Mouse (Mus musculus): ENCODE data around the gene Rnf144a. TPM values are rescaled to one million over a fixed set of nuclear protein-coding genes. Genes with fewer than 3 reads are reported as not detected.
A peak's percentile ranks its signal among the peaks of the same experiment; 100 is the strongest.

Gene Rnf144a
- total RNA-seq, 1 experiment from 2014 or later: 199 TPM

DNA sequence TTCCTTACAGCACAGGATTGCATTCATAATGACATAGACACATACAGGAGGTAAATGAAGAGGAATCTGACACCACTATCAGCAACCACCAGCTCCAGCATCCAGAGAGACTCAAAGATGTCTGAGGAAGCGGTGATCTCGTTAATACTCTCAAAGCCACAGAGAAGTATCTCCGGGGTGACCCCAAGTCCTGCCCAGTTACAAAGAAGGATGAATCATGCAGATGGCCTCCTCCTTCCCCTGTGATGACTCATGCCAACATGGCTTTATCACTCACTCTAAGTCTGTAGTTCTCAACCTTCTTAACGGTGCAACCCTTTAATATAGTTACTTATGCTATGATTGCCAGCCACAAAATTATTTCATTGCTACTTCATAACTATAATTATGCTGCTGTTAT is 74.4 kb downstream of the Rnf144a start:
- ATAC-seq (ENCODE audit: extremely low read depth, insufficient number of reproducible peaks, low FRiP score, poor library complexity, severe bottlenecking): no peak

DNA sequence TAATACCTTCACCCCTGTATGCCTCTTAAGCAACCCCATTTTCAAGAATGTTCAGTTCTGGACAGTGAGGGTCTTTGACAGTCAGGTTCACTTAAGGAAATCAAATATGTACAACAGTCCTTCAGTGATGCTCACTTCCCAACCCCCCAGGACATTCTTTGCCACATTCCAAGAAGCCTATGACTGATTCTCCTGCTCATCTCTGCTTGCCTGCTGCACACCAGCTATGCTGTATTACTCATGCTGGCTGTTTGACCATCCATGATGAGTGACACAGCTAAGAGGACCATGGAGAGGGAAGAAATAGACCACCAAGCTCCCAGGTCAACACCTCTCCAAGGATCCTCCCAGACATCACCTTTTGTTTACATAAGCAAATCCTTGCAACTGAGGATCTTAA is 75.2 kb downstream of the Rnf144a start:
- ATAC-seq (ENCODE audit: extremely low read depth, insufficient number of reproducible peaks, low FRiP score, poor library complexity, severe bottlenecking): no peak

DNA sequence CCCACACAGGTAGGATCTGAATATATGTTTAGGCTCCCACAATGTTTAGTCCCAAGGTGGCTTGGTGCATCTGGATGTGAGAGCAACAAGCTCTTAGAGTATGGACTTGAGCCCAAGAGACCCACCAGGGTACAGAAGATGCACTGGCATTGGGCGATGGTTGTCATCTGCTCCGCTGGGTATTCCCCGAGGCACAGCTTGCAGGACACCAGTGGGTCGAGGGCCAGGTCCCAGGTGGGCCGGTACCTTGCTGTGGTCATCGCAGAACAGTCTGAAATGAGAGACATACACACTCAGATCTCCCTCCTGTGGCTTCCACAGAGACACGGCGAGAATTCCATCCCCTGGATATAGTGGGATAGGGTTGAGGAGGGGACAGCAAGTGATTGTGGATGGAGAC is 75.9 kb downstream of the Rnf144a start:
- no peak for ATAC-seq (ENCODE audit: extremely low read depth, insufficient number of reproducible peaks, low FRiP score, poor library complexity, severe bottlenecking)

DNA sequence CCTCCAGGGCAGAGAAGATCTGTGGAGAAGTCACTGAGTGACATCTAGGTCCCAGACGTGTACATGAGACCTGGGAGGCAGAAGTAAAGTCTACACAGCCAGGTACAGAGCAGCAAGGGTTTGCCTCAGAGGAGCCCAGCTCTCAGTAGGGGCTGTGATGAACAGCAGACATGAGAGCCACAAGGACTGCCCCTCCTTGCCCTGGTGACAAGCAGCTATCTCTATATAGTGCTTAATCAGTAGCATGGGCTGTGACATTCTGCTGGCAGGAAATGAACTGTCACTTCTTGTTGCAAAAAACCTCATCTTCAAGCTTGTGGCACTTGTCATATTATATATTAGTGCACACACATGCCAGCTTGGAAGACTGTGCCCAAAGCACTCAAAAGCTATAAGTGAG is 81.4 kb downstream of the Rnf144a start:
- no peak for ATAC-seq (ENCODE audit: extremely low read depth, insufficient number of reproducible peaks, low FRiP score, poor library complexity, severe bottlenecking)

DNA sequence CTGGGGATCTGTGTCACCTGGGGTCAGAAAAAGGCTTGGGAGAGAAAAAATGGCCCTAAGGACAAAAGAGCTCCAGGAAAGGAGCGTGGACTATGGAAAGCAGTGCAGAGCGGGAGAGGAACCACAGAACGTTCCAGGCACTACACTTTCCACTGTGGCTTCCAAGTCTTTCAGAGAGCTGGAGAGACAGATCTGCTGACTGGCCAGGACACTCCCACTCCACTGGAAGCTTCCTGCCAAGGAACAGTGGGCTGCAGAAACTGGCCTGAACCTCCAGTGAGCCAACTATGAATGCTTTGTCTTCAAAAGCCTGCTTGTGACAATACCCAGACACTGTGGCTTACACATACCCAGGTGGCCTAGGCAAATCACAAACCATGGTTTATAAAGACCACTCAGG is 84.0 kb downstream of the Rnf144a start:
- no peak for ATAC-seq (ENCODE audit: extremely low read depth, insufficient number of reproducible peaks, low FRiP score, poor library complexity, severe bottlenecking)

DNA sequence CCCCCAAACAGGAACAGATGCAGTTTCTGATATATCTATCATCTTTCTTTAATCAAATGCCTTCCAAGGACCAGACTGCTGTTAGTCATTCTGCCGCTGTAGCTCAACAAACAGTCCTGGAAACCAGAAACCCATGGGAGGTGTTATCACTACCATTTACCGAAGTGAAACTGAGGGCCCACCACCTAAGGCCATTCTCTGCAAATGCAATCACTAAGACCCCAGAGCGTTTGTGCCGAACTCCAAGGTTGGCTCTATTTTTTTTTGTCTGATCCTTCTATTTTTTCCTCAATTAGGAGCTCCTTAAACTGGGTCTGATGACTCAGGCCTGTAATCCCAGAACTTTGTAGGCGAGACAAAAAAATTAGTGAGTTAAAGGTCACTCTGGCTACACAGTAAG is 85.3 kb downstream of the Rnf144a start:
- no peak for ATAC-seq (ENCODE audit: extremely low read depth, insufficient number of reproducible peaks, low FRiP score, poor library complexity, severe bottlenecking)

DNA sequence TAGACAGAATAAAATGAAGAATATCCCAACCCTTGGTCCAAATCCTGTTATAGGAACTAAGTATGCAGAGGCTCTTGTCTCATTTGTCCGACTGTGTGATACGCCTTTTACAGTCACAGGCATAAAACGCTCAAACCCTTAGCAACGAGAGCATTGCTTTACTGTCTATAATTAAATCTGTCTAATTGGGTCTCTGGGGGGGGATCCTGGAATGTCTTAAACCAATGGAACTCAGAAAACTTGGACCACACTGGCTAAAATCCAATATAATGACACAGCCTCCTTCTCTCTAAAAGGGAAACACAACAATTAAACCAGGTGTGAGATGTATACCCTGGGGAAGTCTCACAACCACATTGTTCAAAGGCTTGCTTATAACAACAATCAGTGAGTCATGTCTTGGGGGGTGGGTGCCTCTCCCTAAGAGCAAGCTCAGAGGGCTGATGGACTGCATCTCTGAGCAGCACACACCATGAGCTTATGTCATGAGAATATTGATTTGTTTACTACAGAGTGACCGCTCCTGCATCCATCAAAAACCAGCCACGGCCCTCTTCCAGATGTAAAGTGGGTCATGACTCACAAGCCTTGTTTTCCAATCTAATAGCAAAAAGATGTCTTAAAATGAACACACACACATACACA is 85.9 kb downstream of the Rnf144a start:
- no peak for ATAC-seq (ENCODE audit: extremely low read depth, insufficient number of reproducible peaks, low FRiP score, poor library complexity, severe bottlenecking)

DNA sequence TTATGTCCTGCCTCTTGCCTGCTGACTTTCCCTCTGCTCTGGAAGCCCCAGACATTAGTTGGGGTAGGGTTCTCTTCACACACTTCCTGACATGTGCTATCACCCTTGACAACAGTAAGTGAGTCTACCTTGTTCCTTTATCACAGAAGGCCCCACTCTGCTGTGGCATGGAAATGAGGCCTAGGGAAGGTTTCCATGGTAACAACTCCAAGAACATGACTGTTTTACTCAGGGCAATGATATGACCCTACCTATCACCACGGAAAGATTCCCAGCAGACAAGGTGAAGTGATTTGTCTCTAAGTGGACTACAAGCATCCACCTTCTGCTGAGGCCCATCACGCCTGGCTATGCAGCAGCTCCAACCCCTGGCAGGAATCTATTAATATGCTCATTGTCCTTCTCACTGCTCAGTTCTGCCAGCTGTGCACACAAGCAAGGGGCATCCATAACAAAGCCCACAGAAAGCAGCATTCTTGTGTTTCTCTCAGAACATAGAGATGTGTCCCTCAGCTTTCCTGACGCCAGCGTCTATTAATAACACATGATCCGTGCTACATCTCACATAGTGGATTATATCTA is 91.2 kb downstream of the Rnf144a start:
- ATAC-seq (ENCODE audit: extremely low read depth, insufficient number of reproducible peaks, low FRiP score, poor library complexity, severe bottlenecking): no peak

DNA sequence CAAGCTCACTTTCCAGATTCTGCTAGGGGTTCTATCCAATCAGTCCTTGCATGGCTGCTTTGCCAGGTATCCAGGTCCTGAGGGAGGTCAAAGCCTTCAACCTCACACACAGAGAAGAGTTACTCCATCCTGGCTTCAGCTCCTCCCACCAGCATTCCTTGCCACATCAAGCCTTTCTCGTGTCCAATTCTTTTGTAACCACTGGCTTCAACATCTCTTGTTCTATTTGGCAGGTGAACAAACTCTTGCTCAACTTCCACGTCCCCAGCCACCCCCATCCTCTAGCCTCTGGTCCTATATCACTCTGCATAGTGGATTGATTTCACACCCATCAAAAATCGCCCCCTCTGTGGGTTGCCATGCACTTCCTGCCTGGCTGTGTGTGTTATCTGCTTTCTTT is 98.8 kb downstream of the Rnf144a start:
- ATAC-seq (ENCODE audit: extremely low read depth, insufficient number of reproducible peaks, low FRiP score, poor library complexity, severe bottlenecking): no peak

DNA sequence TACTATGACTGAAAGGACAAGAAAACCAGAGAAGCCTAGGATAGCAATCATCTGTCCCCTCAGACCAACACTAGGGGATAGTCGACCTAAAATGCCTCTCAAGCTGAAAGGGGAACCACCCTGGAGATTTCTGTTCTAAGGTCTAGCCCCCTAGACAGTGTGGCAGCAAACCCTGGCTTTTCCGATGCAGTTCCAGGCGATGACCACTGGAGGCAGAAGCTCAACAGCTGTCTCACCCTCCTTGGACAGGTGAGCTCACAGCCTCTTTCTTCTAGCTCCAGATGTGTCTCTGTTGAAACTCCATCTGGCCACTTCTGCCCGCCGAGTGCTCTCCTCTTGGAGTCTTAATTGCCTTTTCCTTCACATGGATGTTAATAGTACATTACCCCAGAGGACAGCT is 100.1 kb downstream of the Rnf144a start:
- peak; percentile 64 for ATAC-seq (ENCODE audit: extremely low read depth, insufficient number of reproducible peaks, low FRiP score, poor library complexity, severe bottlenecking)

DNA sequence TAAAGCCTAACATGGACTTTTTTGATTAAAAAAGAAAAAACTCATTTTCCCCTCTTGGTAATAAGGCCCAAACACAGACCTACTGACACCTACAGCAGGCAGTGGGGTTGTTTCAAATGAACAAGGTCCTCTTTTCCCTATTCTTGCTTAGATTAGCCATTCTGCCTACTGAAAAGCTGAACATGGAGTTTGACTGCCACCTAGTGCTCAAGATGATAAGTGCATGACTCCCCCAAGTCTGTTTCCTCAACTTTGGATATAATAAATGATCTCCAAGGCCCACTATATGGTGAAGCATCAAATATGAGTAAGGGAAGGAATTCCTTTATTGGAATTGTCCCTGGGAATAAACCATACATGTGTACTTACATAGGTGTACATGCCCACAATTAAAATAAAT is 103.5 kb downstream of the Rnf144a start:
- ATAC-seq (ENCODE audit: extremely low read depth, insufficient number of reproducible peaks, low FRiP score, poor library complexity, severe bottlenecking): peak; percentile 37; the same call in 1 of the 2 replicates

DNA sequence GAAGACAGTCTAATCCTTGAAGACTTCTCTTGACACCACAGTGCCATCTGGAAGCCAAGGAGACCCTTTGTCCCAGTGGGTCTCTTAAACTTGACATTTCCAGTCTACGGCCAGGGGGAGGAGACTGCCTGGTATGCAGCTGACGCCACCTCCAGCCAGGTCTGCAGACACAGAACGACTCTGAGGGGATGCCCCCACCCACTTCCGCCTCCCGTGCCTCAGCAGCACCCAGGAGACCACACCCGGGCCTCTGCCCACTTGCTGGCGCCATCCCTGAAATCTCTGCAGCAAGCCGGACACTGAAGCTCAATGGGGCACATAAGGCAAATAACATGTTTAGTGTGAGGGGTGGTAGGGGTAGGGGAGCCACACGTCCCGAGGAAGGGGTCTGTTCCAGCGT is 104.8 kb downstream of the Rnf144a start:
- no peak for ATAC-seq (ENCODE audit: extremely low read depth, insufficient number of reproducible peaks, low FRiP score, poor library complexity, severe bottlenecking)

DNA sequence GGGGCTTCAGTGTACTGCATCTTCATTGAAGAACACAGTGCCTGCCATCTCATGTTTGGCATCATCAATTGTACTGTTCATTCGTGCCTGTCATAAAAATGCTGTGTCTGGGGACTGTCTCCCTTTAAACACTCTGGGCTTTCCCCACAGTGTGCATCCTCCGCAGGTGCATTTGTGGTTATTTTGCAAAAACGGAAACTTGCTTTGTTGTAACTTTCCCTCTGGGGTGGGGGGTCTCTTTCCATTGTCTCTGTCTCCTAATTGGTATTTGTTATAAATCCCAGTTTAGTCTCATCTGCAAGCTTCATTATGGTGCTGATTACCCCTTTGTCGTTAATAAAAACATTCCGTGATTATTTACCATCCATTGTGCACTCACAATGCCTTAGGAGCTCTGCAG is 112.2 kb downstream of the Rnf144a start:
- no peak for ATAC-seq (ENCODE audit: extremely low read depth, insufficient number of reproducible peaks, low FRiP score, poor library complexity, severe bottlenecking)

DNA sequence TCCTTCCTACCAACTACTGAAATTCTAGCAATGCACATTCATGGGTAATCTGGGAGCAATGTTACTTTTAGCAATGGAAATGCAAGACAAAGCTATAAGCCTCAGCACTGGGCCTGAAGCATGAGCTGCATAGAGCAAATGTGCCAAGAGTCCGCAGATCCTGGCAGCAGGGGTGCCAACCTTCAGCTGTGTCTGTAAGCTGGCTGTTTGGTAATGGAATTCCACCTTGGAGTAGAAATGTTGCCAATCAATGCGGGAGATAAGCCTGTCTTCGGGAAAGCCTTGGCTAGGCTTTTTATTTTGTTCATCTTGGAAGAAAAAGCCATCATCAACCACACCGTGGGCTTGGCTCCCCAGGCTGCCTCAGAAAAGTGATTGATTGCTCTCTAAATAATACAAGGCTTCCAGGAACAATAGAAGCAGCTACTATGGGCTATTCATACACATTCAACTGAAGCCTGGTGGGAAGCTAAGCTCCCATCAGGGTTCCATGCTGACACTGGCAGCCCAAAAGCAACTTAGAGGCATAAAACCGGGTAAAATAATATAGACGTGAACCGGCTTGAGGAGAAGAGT is 115.5 kb downstream of the Rnf144a start:
- ATAC-seq (ENCODE audit: extremely low read depth, insufficient number of reproducible peaks, low FRiP score, poor library complexity, severe bottlenecking): no peak

DNA sequence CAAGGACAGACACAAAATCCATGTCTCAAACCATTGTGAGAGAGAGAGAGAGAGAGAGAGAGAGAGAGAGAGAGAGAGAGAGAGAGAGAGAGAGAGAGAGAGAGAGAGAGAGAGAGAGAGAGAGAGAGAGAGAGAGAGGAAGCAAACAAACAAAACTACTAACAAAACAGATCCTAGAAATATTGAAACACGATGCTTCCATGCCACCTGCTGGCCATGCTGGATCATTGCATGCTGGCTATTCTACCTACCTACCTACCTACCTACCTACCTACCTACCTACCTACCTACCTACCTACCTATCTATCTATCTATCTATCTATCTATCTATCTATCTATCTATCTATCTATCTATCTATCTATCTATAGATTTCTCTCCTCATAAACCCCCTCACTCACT is 119.1 kb downstream of the Rnf144a start:
- peak; percentile 66; the same call in 1 of the 2 replicates for ATAC-seq (ENCODE audit: extremely low read depth, insufficient number of reproducible peaks, low FRiP score, poor library complexity, severe bottlenecking)

DNA sequence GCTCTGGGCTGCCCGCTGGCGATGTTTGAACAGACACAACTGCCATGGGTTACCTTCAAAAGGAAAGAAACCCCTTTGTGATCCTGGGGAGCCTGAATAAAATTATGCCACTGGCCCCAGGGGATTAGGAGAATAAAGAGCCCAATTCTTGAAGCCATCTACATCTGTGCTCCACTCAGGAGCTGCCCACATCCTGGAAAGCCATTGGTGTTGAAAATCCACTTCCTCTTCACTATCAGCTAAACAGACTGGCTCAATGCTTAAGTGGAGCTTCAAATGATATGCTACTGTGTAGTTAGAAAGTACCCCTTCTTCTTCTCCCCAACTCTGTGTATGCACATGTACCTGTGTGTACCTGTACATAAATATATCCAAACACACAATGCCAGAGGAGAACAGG is 125.9 kb downstream of the Rnf144a start:
- ATAC-seq (ENCODE audit: extremely low read depth, insufficient number of reproducible peaks, low FRiP score, poor library complexity, severe bottlenecking): no peak

DNA sequence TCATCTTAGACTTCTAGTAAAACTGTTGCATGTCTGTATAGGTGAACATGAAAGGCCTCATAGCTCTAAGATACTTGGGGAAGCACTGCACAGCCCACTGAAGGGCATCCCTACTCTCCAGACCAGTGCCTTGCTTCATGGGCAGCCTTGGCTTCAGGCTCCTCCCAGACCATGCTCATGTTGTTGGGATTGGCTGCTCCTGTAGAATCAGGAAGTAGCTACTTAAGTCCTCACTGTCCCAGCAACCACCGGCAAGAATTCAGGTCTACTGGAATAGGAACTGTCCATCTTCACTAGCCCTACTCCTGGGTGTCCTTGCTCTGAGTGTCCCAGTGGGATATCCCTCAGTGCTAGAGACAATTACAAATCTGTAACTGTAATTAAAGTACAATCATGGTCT is 126.7 kb downstream of the Rnf144a start:
- no peak for ATAC-seq (ENCODE audit: extremely low read depth, insufficient number of reproducible peaks, low FRiP score, poor library complexity, severe bottlenecking)

DNA sequence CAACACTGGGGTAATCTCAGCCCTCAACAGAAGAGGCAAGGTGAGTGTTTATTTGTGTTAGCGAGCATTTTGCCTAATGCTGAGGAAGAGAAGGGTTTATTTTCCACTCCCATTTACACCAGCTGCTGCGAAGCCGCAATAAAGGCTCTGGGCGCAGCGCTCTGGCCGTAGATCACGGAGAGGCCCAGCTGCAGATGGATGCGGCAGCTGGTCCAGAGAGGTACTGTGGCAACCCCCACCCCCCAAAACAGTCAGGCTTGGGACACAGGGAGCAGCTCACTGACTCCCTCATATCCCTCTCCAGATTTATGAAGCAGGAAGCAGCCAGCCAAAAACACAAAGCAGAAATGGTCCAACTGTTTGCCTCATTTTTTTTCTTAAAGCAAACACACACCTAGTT is 129.1 kb downstream of the Rnf144a start:
- no peak for ATAC-seq (ENCODE audit: extremely low read depth, insufficient number of reproducible peaks, low FRiP score, poor library complexity, severe bottlenecking)

DNA sequence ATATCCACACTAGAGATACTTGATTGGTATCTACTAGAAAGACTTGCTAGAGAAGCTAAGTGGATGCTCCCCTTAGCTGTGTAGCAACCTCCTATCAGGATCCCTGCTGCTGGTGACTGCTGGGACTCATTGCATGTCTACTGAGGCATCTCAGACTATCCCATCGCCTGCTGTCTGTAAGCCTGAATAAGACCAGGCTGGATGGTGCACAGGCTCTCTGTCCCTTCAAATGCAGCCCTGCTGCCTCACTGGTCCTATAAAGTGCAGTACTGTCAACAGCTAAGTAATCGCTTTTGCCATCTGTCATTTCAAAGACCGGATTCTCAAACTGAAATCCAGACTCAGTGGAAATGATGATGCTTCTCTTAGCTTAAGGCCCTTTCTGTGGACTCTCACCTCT is 129.6 kb downstream of the Rnf144a start:
- ATAC-seq (ENCODE audit: extremely low read depth, insufficient number of reproducible peaks, low FRiP score, poor library complexity, severe bottlenecking): no peak

DNA sequence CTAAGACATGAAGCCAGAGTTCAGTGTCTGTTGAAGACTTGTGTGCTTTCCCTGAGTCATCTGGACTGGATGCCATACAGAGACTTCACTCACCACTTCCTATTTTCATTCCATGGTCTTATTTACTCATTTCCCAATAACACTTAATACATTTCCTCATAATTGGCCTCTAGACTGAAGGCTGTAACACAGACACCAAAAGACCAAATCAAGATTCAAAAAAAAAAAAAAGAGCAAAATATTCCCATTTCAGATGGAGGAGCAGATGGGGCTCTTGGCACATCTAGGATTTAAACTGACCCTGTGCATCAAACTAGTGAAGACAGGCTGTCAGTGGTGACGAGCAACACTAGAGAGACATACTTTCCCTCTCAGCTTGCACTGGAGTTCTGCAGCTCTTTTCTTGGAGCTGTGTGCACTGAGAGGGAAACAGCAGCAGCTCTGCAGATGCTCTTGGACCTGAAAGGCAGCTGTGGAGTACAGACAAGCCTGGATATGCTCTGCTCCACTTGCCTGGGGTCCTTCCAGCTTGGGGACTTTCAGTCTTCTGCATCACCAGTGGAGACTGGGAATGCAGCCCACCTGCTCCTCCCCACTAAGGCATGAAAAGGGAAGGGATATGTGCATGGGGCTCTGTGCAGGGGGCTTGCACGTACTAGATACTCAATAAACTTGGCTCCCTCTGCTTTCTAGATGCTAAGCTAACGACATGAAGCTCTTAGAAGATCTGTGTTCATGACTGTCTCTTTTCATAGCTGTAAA is 134.2 kb downstream of the Rnf144a start:
- ATAC-seq (ENCODE audit: extremely low read depth, insufficient number of reproducible peaks, low FRiP score, poor library complexity, severe bottlenecking): no peak
